14 mouse cellular contexts compared by ENCODE assay signal in genomic region chr19:21789676-21790075, GRCm38 (mm10). TPM values are rescaled to one million over a fixed set of nuclear protein-coding genes. Genes with fewer than 3 reads are reported as not detected.
DNase-seq lines count a peak whose midpoint lies in the region; ATAC-seq and TF ChIP-seq lines count a peak whose summit lies in the region.
"Had no signal": no experiment of that assay in that cellular context is flagged by ENCODE, and none has a peak within 500 bp of the region (broad histone marks: within the 10 kb centered on the region; RNA-seq: fewer than 3 reads in every experiment).

No protein-coding gene starts in this region.

- no peak for ATAC-seq in liver, embryonic 11.5 days (replicated peaks; ENCODE audit: low FRiP score)
- ATAC-seq in liver, embryonic 12.5 days: no peak
- ATAC-seq in forebrain, embryonic 13.5 days: peak; percentile 74
- peak; percentile 41; the same call in 1 of the 2 replicates for ATAC-seq in limb, embryonic 14.5 days (ENCODE audit: low FRiP score, low read depth)
- ATAC-seq in neural tube, embryonic 14.5 days (ENCODE audit: low read depth): peak; percentile 76
- ATAC-seq in megakaryocyte progenitor cell, adult 5-6 weeks (replicated peaks; ENCODE audit: poor library complexity): no peak
- ATAC-seq: intestine, embryonic 15.5 days had no signal

- H3K36me3 ChIP-seq in liver, embryonic 11.5 days (ENCODE audit: control insufficient read depth, insufficient read depth, low read length): no peaks in the 10 kb centered on the region; the same call in 1 of the 2 replicates
- peaks cover 6% of the 10 kb centered on the region; the same call in 1 of the 2 replicates for H3K36me3 ChIP-seq in liver, embryonic 12.5 days
- H3K36me3 ChIP-seq in forebrain, embryonic 13.5 days (ENCODE audit: poor library complexity, severe bottlenecking): peaks cover 27% of the 10 kb centered on the region
- peaks cover 20% of the 10 kb centered on the region for H3K36me3 ChIP-seq in limb, embryonic 14.5 days (ENCODE audit: control insufficient read depth, insufficient read depth, low read length)
- no peaks in the 10 kb centered on the region; the same call in 1 of the 2 replicates for H3K36me3 ChIP-seq in neural tube, embryonic 14.5 days (ENCODE audit: control insufficient read depth, insufficient read depth, low read length)
- H3K36me3 ChIP-seq: intestine, embryonic 15.5 days had no signal

- DNase-seq in liver, embryonic 11.5 days (ENCODE audit: low spot score): no peak
- no peak for DNase-seq in limb, embryonic 14.5 days (ENCODE audit: low spot score)
- DNase-seq in adrenal gland, postnatal 4 days (ENCODE audit: low spot score in 2 of 2): no peak
- no peak for DNase-seq in spleen, postnatal 14 days (ENCODE audit: low spot score in 2 of 2)
- DNase-seq: B cell, adult 2 months; heart, adult 18-20 months; layer of hippocampus, adult 9-11 months; liver, embryonic 13.5 days; thymus, adult 18-20 months had no signal

- WGBS in liver, embryonic 11.5 days: 75% methylated on average over 6 of the region's 6 CpGs
- WGBS in liver, embryonic 12.5 days (ENCODE audit: insufficient replicate concordance): 71% methylated on average over 6 of the region's 6 CpGs
- WGBS in forebrain, embryonic 13.5 days: 8% methylated on average over 6 of the region's 6 CpGs
- WGBS in limb, embryonic 14.5 days: 66% methylated on average over 6 of the region's 6 CpGs
- WGBS in neural tube, embryonic 14.5 days: 7% methylated on average over 6 of the region's 6 CpGs

- H3K9me3 ChIP-seq in liver, embryonic 11.5 days (ENCODE audit: control insufficient read depth, low read length): no peaks in the 10 kb centered on the region
- H3K9me3 ChIP-seq in liver, embryonic 12.5 days (replicated peaks): no peaks in the 10 kb centered on the region
- H3K9me3 ChIP-seq in forebrain, embryonic 13.5 days (replicated peaks): no peaks in the 10 kb centered on the region
- H3K9me3 ChIP-seq in limb, embryonic 14.5 days (ENCODE audit: control insufficient read depth, low read length): no peaks in the 10 kb centered on the region
- no peaks in the 10 kb centered on the region for H3K9me3 ChIP-seq in neural tube, embryonic 14.5 days (ENCODE audit: control insufficient read depth, low read length)
- H3K9me3 ChIP-seq: intestine, embryonic 15.5 days; liver, embryonic 13.5 days had no signal

- no peak overlapping the region for H3K4me3 ChIP-seq in liver, embryonic 11.5 days (ENCODE audit: low read depth, low read length)
- no peak overlapping the region for H3K4me3 ChIP-seq in liver, embryonic 12.5 days
- H3K4me3 ChIP-seq in forebrain, embryonic 13.5 days: no peak overlapping the region
- H3K4me3 ChIP-seq in limb, embryonic 14.5 days (replicated peaks; ENCODE audit: low read length): no peak overlapping the region
- H3K4me3 ChIP-seq in neural tube, embryonic 14.5 days (ENCODE audit: low read depth, low read length): no peak overlapping the region
- H3K4me3 ChIP-seq: intestine, embryonic 15.5 days; liver, embryonic 13.5 days had no signal

- no peaks in the 10 kb centered on the region for H3K27me3 ChIP-seq in liver, embryonic 11.5 days (replicated peaks; ENCODE audit: control insufficient read depth, insufficient read depth, low read length)
- no peaks in the 10 kb centered on the region for H3K27me3 ChIP-seq in liver, embryonic 12.5 days (replicated peaks)
- no peaks in the 10 kb centered on the region for H3K27me3 ChIP-seq in forebrain, embryonic 13.5 days
- no peaks in the 10 kb centered on the region for H3K27me3 ChIP-seq in limb, embryonic 14.5 days (ENCODE audit: control insufficient read depth, insufficient read depth, low read length)
- no peaks in the 10 kb centered on the region for H3K27me3 ChIP-seq in neural tube, embryonic 14.5 days (ENCODE audit: control insufficient read depth, insufficient read depth, low read length)
- H3K27me3 ChIP-seq: intestine, embryonic 15.5 days; liver, embryonic 13.5 days had no signal

- no peak overlapping the region for H3K9ac ChIP-seq in liver, embryonic 11.5 days (ENCODE audit: low read depth, low read length)
- H3K9ac ChIP-seq in liver, embryonic 12.5 days: no peak overlapping the region
- peak overlapping the region; percentile 37; the same call in 1 of the 2 replicates for H3K9ac ChIP-seq in forebrain, embryonic 13.5 days
- no peak overlapping the region for H3K9ac ChIP-seq in limb, embryonic 14.5 days (ENCODE audit: low read depth, low read length, severe bottlenecking)
- H3K9ac ChIP-seq in neural tube, embryonic 14.5 days (replicated peaks; ENCODE audit: low read depth, low read length): peak overlapping the region; percentile 32; the same call in 1 of the 2 replicates
- H3K9ac ChIP-seq: intestine, embryonic 15.5 days; liver, embryonic 13.5 days had no signal

- TF ChIP-seq POLR2A in limb, embryonic 14.5 days (IDR thresholded peaks at IDR 0.05; ENCODE audit: borderline replicate concordance, extremely low read depth, insufficient read depth, insufficient read length): no peak

- H3K4me2 ChIP-seq in liver, embryonic 11.5 days: no peak overlapping the region
- no peak overlapping the region for H3K4me2 ChIP-seq in liver, embryonic 12.5 days
- H3K4me2 ChIP-seq in forebrain, embryonic 13.5 days: peak overlapping the region; percentile 34
- H3K4me2 ChIP-seq in limb, embryonic 14.5 days (replicated peaks; ENCODE audit: low read depth, low read length, severe bottlenecking): no peak overlapping the region
- H3K4me2 ChIP-seq in neural tube, embryonic 14.5 days (ENCODE audit: low read depth, low read length): no peak overlapping the region
- H3K4me2 ChIP-seq: intestine, embryonic 15.5 days; liver, embryonic 13.5 days had no signal

- no peaks in the 10 kb centered on the region for H3K4me1 ChIP-seq in liver, embryonic 11.5 days (replicated peaks; ENCODE audit: control insufficient read depth, insufficient read depth, low read length)
- H3K4me1 ChIP-seq in liver, embryonic 12.5 days: peaks cover 6% of the 10 kb centered on the region
- H3K4me1 ChIP-seq in forebrain, embryonic 13.5 days: peaks cover 69% of the 10 kb centered on the region
- H3K4me1 ChIP-seq in limb, embryonic 14.5 days (ENCODE audit: control insufficient read depth, insufficient read depth, low read length): peaks cover 2% of the 10 kb centered on the region; the same call in 1 of the 2 replicates
- peaks cover 37% of the 10 kb centered on the region for H3K4me1 ChIP-seq in neural tube, embryonic 14.5 days (ENCODE audit: control insufficient read depth, insufficient read depth, low read length)

- peak overlapping the region; percentile 25; the same call in 1 of the 2 replicates for H3K27ac ChIP-seq in liver, embryonic 11.5 days (ENCODE audit: low read depth, low read length)
- no peak overlapping the region for H3K27ac ChIP-seq in liver, embryonic 12.5 days
- H3K27ac ChIP-seq in forebrain, embryonic 13.5 days: peak overlapping the region; percentile 97
- H3K27ac ChIP-seq in limb, embryonic 14.5 days (replicated peaks; ENCODE audit: low read depth, low read length): no peak overlapping the region
- peak overlapping the region; percentile 81 for H3K27ac ChIP-seq in neural tube, embryonic 14.5 days (ENCODE audit: low read depth, low read length)
- H3K27ac ChIP-seq: intestine, embryonic 15.5 days; liver, embryonic 13.5 days had no signal

RNA-seq across cellular contexts. Expression of gene Cemip2, which starts 11.5 kb away (rescaled TPM):
- polyA plus RNA-seq in liver, embryonic 11.5 days (2014; fragmentation: Nextera tagmentation; extraction: Ambion mirVana): 24.8 and 25.0 TPM in 2 replicates
- polyA plus RNA-seq in liver, embryonic 12.5 days (2016; fragmentation: Nextera tagmentation; extraction: Ambion mirVana): 13.7 and 15.0 TPM in 2 replicates
- polyA plus RNA-seq in forebrain, embryonic 13.5 days (2015; fragmentation: Nextera tagmentation; extraction: Ambion mirVana): 54.2 and 61.3 TPM in 2 replicates
- 16.1 and 17.1 TPM in 2 replicates for polyA plus RNA-seq in limb, embryonic 14.5 days (2012; rRNA removed)
- polyA plus RNA-seq in limb, embryonic 14.5 days (2014; fragmentation: Nextera tagmentation; extraction: Ambion mirVana): 31.1 and 33.3 TPM in 2 replicates
- polyA plus RNA-seq in neural tube, embryonic 14.5 days (2014; fragmentation: Nextera tagmentation; extraction: Ambion mirVana): 21.1 and 31.0 TPM in 2 replicates
- 10 to 100 TPM; 27.1 to 29.9 TPM for total RNA-seq in adrenal gland, postnatal 4 days (2021)
- 11.6 and 11.8 TPM in 2 replicates for total RNA-seq in megakaryocyte progenitor cell, adult 5-6 weeks (2015)
- total RNA-seq in megakaryocyte progenitor cell, adult 5-6 weeks (2017): 21.6 and 21.7 TPM in 2 replicates

Comparison
In these comparisons a context has a peak if more than half of its experiments do, and no peak if none do; other contexts are left out.
1. H3K27ac ChIP-seq: peak in liver, embryonic 11.5 days (single experiment), forebrain, embryonic 13.5 days (single experiment) and neural tube, embryonic 14.5 days (single experiment); none in liver, embryonic 12.5 days (single experiment) and limb, embryonic 14.5 days (single experiment).
2. ATAC-seq: peak in forebrain, embryonic 13.5 days (single experiment), limb, embryonic 14.5 days (single experiment) and neural tube, embryonic 14.5 days (single experiment); none in liver, embryonic 11.5 days (single experiment), liver, embryonic 12.5 days (single experiment) and megakaryocyte progenitor cell, adult 5-6 weeks (single experiment).
3. H3K9ac ChIP-seq: peak in forebrain, embryonic 13.5 days (single experiment) and neural tube, embryonic 14.5 days (single experiment); none in liver, embryonic 11.5 days (single experiment), liver, embryonic 12.5 days (single experiment) and limb, embryonic 14.5 days (single experiment).